Mouse (Mus musculus) ES-Bruce4 (cell line): ENCODE measurements around the gene Pyroxd1.

Experiments used
- CTCF ChIP-seq: IDR thresholded peaks from one replicate; pipeline ENCODE4 v1.8.1; 2011; ENCODE audit warnings: low read depth, low read length
- EP300 ChIP-seq: IDR thresholded peaks from 2 replicates; pipeline ENCODE4 v1.6.1; 2011; ENCODE audit warnings: low read depth, low read length; ENCODE audit not compliant: insufficient read depth
- POLR2A ChIP-seq: IDR thresholded peaks from one replicate; pipeline ENCODE4 v1.8.1; 2011; ENCODE audit warnings: low read length; ENCODE audit not compliant: insufficient read depth

DNA sequence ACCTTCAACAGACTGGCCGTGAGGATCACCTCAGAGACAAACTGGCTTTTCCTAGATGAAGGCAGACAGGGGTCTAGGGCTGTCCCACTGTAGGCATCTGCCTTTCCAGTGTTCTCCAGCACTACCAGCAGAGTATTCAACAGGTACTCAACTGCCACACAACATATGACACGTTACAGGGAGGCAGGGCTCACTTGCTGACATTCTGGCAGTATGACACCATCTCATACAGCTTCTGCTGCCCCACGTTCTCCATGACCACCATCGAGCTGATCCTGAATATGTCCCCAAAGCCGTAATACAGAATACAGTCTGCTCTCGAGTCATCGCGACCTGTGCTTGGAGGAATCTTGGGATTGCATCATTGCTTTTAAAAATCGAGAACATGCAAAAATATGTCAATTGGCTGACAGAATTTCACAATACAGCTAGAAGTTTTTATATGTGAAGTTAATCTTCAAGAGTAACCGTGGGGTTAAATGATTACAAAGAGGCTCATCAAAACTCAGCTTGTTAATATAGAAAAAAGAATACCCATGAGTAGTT, 21.1 kb downstream of the Pyroxd1 start:
- no peak for TF ChIP-seq CTCF
- no peak for TF ChIP-seq POLR2A
- no peak for TF ChIP-seq EP300
